In genomic region chr6:29758417-29758816, GRCm38 (mm10) we compare ENCODE assay signal across 9 mouse cellular contexts. TPM values are rescaled to one million over a fixed set of nuclear protein-coding genes. Genes with fewer than 3 reads are reported as not detected.
A peak's percentile ranks its signal among the peaks of the same experiment; 100 is the strongest.
DNase-seq lines count a peak whose midpoint lies in the region; ATAC-seq lines count a peak whose summit lies in the region.
"Had no signal": no experiment of that assay in that cellular context is flagged by ENCODE, and none has a peak within 500 bp of the region (broad histone marks: within the 10 kb centered on the region; RNA-seq: fewer than 3 reads in every experiment).

No protein-coding gene starts in this region.

- no peaks in the 10 kb centered on the region for H3K9me3 ChIP-seq in intestine, embryonic 15.5 days
- no peaks in the 10 kb centered on the region for H3K9me3 ChIP-seq in midbrain, embryonic 15.5 days
- no peaks in the 10 kb centered on the region for H3K9me3 ChIP-seq in stomach, embryonic 16.5 days (replicated peaks; ENCODE audit: control insufficient read depth, low read length)

- no peak overlapping the region for H3K9ac ChIP-seq in intestine, embryonic 15.5 days
- no peak overlapping the region for H3K9ac ChIP-seq in midbrain, embryonic 15.5 days
- H3K9ac ChIP-seq in stomach, embryonic 16.5 days (ENCODE audit: low read length): no peak overlapping the region

- WGBS in intestine, embryonic 15.5 days: 39% methylated on average over 4 of the region's 4 CpGs
- 39% methylated on average over 4 of the region's 4 CpGs for WGBS in midbrain, embryonic 15.5 days
- WGBS in stomach, embryonic 16.5 days: 37% methylated on average over 4 of the region's 4 CpGs

- no peaks in the 10 kb centered on the region for H3K27me3 ChIP-seq in intestine, embryonic 15.5 days (replicated peaks)
- no peaks in the 10 kb centered on the region for H3K27me3 ChIP-seq in midbrain, embryonic 15.5 days (replicated peaks)
- no peaks in the 10 kb centered on the region for H3K27me3 ChIP-seq in stomach, embryonic 16.5 days (ENCODE audit: control insufficient read depth, insufficient read depth, low read length)

- H3K4me2 ChIP-seq in intestine, embryonic 15.5 days (replicated peaks): no peak overlapping the region
- H3K4me2 ChIP-seq in midbrain, embryonic 15.5 days: no peak overlapping the region
- H3K4me2 ChIP-seq in stomach, embryonic 16.5 days (ENCODE audit: low read depth, low read length): no peak overlapping the region

- H3K4me1 ChIP-seq in intestine, embryonic 15.5 days (replicated peaks): no peaks in the 10 kb centered on the region
- H3K4me1 ChIP-seq in midbrain, embryonic 15.5 days: no peaks in the 10 kb centered on the region
- no peaks in the 10 kb centered on the region for H3K4me1 ChIP-seq in stomach, embryonic 16.5 days (ENCODE audit: control insufficient read depth, insufficient read depth, low read length)

- no peak overlapping the region for H3K4me3 ChIP-seq in intestine, embryonic 15.5 days (replicated peaks)
- H3K4me3 ChIP-seq in midbrain, embryonic 15.5 days: no peak overlapping the region
- H3K4me3 ChIP-seq in stomach, embryonic 16.5 days (replicated peaks; ENCODE audit: low read length): no peak overlapping the region
- H3K4me3 ChIP-seq: myocyte had no signal

- peak; percentile 80 for DNase-seq in layer of hippocampus, adult 11-12 months (ENCODE audit: low spot score)
- DNase-seq in layer of hippocampus, adult 9-10 months (ENCODE audit: low spot score): no peak
- DNase-seq in cerebellum, adult 8-10 months: peak; percentile 81
- DNase-seq in frontal cortex, adult 2 months (ENCODE audit: extremely low spot score in 1 of 2, low spot score in 1 of 2): peak; percentile 46 to 89
- DNase-seq in left cerebral cortex, postnatal 36 days (ENCODE audit: low spot score in 2 of 2): peak; percentile 65 to 71

- H3K27ac ChIP-seq in intestine, embryonic 15.5 days: no peak overlapping the region
- no peak overlapping the region for H3K27ac ChIP-seq in midbrain, embryonic 15.5 days
- H3K27ac ChIP-seq in stomach, embryonic 16.5 days (ENCODE audit: low read length): no peak overlapping the region

- 0 out of 2 replicates have a peak, but pooled peaks have one; percentile 41 for ATAC-seq in intestine, embryonic 15.5 days
- 0 out of 2 replicates have a peak, but pooled peaks have one; percentile 33 for ATAC-seq in midbrain, embryonic 15.5 days (replicated peaks)
- peak; percentile 44; the same call in 1 of the 2 replicates for ATAC-seq in stomach, embryonic 16.5 days (ENCODE audit: insufficient read depth, low FRiP score)

- intact Hi-C loops in left cerebral cortex, postnatal 36 days (cut with DNase I): loop anchor here (2.0 kb wide), 1 partner anchor 46 kb away; no protein-coding TSS in a partner anchor

- peaks cover 23% of the 10 kb centered on the region for H3K36me3 ChIP-seq in intestine, embryonic 15.5 days
- H3K36me3 ChIP-seq in midbrain, embryonic 15.5 days (replicated peaks): no peaks in the 10 kb centered on the region
- H3K36me3 ChIP-seq in stomach, embryonic 16.5 days (ENCODE audit: control insufficient read depth, insufficient read depth, low read length): peaks cover 5% of the 10 kb centered on the region; the same call in 1 of the 2 replicates

RNA-seq across cellular contexts. Expression of gene Ahcyl2, which starts 9.4 kb away (rescaled TPM):
- polyA plus RNA-seq in frontal cortex, adult 2 months (2012; rRNA removed): 117 and 118 TPM in 2 replicates
- polyA plus RNA-seq in intestine, embryonic 15.5 days (2015; fragmentation: Nextera tagmentation; extraction: Ambion mirVana): 62.1 and 70.2 TPM in 2 replicates
- total RNA-seq in left cerebral cortex, postnatal 36 days (2021): 100 to 1,000 TPM; 122 to 136 TPM
- 18.0 and 20.6 TPM in 2 replicates for polyA plus RNA-seq in midbrain, embryonic 15.5 days (2015; fragmentation: Nextera tagmentation; extraction: Ambion mirVana)
- 45.8 and 48.0 TPM in 2 replicates for polyA plus RNA-seq in stomach, embryonic 16.5 days (2015; fragmentation: Nextera tagmentation; extraction: Ambion mirVana)

RNA-seq across cellular contexts. Expression of gene Smo, which starts 23.1 kb away (rescaled TPM):
- 10.2 and 10.4 TPM in 2 replicates for polyA plus RNA-seq in frontal cortex, adult 2 months (2012; rRNA removed)
- 29.4 and 30.1 TPM in 2 replicates for polyA plus RNA-seq in intestine, embryonic 15.5 days (2015; fragmentation: Nextera tagmentation; extraction: Ambion mirVana)
- 1 to 10 TPM; 8.1 to 9.0 TPM for total RNA-seq in left cerebral cortex, postnatal 36 days (2021)
- 12.3 and 14.2 TPM in 2 replicates for polyA plus RNA-seq in midbrain, embryonic 15.5 days (2015; fragmentation: Nextera tagmentation; extraction: Ambion mirVana)
- polyA plus RNA-seq in stomach, embryonic 16.5 days (2015; fragmentation: Nextera tagmentation; extraction: Ambion mirVana): 20.1 and 23.6 TPM in 2 replicates
